Mouse (Mus musculus): ENCODE data around the gene Dbh.

GRCm38 (mm10) chr2:27146840-27147239 lies 18.2 kb upstream of the Dbh start:
- TF ChIP-seq CTCF (IDR thresholded peaks at IDR 0.05; ENCODE audit: extremely low read depth, insufficient read depth, insufficient read length, insufficient replicate concordance): no peak
- TF ChIP-seq POLR2A (IDR thresholded peaks at IDR 0.05; ENCODE audit: low read depth, low read length): no peak

All from spleen, adult 2 months (tissue).